Mouse (Mus musculus) left cerebral cortex, adult 18-20 months (tissue): ENCODE results near the gene Tex38. TPM values are rescaled to one million over a fixed set of nuclear protein-coding genes. Genes with fewer than 3 reads are reported as not detected.

Experiments
- DNase-seq, 2 experiments: peaks; one replicate each; pipeline ENCODE4 v3.0.0; 2021 to 2022; ENCODE audit warnings: low spot score in 2 of 2, mixed read lengths in 1 of 2
- total RNA-seq, 2 experiments: library from RNA; stranded (reverse); gene quantifications; 2 replicates each; pipeline ENCODE4 v1.2.3; 2021

The Tex38 gene
- total RNA-seq, 2 experiments from 2014 or later: not detected

DNA sequence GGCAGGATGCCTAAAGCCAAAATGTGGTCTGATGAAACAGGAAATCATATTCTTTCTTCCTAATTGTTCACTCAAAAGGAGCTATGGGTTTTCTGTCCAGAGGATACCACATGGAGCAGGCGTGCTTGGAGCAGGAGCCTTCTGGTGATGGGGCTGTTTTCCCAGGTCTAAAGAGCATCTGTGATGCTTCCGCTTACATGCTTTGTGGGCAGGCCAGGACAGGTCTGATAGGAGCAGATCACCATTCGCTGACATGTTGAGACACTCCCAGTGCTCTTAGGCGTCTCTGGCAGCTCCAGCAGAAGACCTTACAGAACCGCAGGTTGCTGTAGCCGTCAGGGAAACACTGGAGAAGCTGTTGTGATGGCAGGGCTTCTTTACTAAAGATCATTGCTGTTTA is 5.8 kb downstream of the Tex38 start:
- DNase-seq: no peak

- no peak for DNase-seq
Observed at GRCm38 (mm10) chr4:115767647-115768467, 13.0 kb downstream of the Tex38 start.

- no peak for DNase-seq
Observed at GRCm38 (mm10) chr4:115764581-115764980, 16.2 kb downstream of the Tex38 start.

GRCm38 (mm10) chr4:115761206-115761605 is 19.6 kb downstream of the Tex38 start:
- DNase-seq: no peak

DNA sequence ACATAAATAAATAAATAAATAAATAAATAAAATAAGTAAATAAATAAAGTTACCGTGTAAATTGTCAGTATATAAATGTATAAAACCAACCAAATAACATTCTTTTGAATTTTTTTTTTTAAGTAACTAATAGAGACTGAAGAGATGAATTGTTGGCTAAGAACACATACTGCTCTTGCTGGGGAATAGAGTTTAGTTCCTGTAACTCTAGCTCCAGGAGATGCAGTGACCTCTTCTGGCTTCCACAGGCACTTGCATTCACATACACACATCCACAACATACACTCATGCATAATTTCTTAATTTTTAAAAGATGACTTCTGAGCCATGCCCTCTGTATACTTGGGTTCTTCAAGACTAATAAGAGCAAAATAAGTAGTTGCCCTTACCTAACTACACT is 26.0 kb downstream of the Tex38 start:
- DNase-seq: no peak

GRCm38 (mm10) chr4:115754101-115754500 is 26.7 kb downstream of the Tex38 start:
- DNase-seq: no peak

DNA sequence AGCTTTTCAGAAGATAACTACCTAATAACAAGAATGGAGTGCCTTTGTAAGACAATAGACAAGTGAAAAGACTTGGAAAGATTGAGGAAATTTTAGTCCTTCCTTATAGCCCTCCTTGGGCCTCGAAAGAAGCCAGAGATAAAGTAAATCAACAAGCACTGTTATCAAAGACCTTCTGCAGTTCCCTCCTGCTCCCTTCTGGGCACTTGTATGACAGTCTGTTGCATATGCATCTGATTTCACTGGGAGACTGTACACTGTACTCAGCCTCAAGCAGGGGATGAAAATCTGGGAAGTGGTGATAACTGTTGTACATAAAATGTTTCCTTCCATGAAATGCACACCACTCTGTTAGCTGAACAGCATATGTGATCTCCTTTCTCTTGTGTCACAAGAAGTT is 31.5 kb downstream of the Tex38 start:
- DNase-seq: no peak

DNA sequence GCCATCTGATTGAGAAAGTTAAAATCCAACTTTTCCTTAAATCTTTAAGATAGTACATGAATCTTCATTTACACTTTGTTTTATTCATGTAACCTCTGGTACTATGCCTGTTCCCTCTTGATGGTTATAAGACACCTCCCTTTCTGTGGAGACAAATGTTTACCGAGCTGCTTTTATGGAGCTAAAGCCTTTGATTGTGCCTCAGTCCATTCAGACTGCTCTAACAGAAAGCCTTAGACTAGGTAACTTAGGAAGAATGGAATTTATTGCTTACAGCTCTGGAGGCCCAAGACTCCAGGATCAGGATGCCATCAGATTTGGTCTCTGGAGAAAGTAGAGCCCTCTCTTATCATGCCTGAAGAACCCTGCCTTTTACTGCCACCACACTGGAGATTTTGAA is 32.6 kb downstream of the Tex38 start:
- no peak for DNase-seq

DNA sequence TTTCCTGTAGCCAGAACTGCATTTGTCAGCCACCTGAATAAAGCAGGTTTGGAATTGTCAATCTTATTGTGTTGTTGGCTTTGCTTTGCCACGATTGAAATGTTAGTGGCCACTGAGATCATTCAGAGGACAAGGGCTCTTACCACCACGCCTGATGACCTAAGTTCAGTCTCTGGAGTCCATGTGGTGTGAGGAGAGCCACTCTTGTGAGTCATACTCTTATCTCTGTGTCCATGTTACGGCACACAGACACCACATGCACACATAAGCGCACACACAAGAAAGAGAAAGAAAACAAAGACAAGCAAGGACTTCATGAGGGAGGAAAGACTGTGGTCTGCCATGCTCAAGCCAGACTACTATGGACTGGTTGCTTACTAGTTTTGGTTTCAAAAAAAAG is 37.7 kb downstream of the Tex38 start:
- DNase-seq: no peak

GRCm38 (mm10) chr4:115742658-115743057 is 38.2 kb downstream of the Tex38 start:
- DNase-seq: no peak

GRCm38 (mm10) chr4:115738481-115738985 is 42.3 kb downstream of the Tex38 start:
- DNase-seq: no peak

DNA sequence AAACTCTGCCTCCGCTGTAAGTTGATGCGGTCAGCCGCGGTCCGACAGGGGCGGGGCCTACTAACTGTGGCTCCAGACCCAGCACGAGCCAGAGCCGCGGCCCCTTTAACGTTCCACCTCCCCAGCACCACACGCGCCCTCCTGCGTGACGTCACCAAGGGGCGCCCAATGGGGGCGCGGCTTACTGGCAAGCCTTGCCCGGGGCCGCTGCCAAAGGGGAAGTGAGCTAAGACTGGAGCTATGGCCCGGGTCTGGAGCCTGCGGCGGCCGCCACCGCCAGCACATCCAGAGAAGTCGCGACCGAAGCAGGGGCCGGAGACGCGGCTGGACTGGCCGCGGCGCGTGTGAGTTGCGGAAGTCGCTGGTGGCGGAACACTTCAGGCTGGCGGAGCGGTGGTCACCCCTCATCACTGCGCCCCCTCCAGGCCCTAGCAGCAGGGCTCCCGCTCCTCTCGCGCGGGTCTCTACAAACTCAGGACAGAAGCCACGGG is 43.2 kb downstream of the Tex38 start, which contains the start of gene Efcab14:
Efcab14 (plus strand) TSS at position 194 of the 491 bp plus-strand sequence.
- peak; percentile 97 to 98 for DNase-seq

DNA sequence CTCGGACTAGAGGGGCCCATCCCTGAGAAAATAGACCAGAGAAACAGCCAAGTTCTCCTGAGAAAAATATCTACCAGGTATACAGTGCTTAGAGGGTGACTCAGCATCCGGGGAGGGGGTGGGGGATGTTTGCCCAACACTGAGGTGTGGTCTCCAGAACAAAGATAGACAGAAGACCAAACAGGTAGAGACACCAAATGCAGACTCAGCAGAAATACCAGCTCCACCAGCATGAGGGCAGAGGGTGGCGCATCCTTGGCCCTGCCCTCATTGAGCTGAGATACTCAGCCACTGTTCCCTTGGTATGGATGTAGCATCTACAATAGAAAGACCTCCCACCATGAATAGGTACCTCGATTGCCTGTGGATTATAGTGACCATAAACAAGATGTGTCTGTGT is 46.0 kb downstream of the Tex38 start:
- no peak for DNase-seq

- no peak for DNase-seq
Observed at GRCm38 (mm10) chr4:115733746-115734145, 47.1 kb downstream of the Tex38 start.

GRCm38 (mm10) chr4:115732223-115732818 is 48.5 kb downstream of the Tex38 start:
- no peak for DNase-seq

GRCm38 (mm10) chr4:115731588-115732222 is 49.1 kb downstream of the Tex38 start:
- DNase-seq: peak; percentile 76 to 78

Other genes starting within 250 kb of the Tex38 start
- not detected for gene Cyp4a31, start 217.4 kb downstream of the Tex38 start, total RNA-seq
- gene Cyp4a32, start 180.0 kb downstream of the Tex38 start, total RNA-seq: not detected
- gene Cyp4b1, start 133.3 kb downstream of the Tex38 start, total RNA-seq: 1 to 10 TPM; 1.9 to 2.0 TPM
- 10 to 100 TPM; 49.7 to 55.4 TPM for gene Efcab14, start 43.3 kb downstream of the Tex38 start, total RNA-seq
- 10 to 100 TPM; 75.2 to 86.0 TPM for gene Atpaf1, start 3.8 kb upstream of the Tex38 start, total RNA-seq
- 1 to 10 TPM; 4.0 to 6.7 TPM for gene Mob3c, start 47.1 kb upstream of the Tex38 start, total RNA-seq
- 10 to 100 TPM; 29.6 to 39.5 TPM for gene Mknk1, start 58.2 kb upstream of the Tex38 start, total RNA-seq
- under 1 TPM; 0.28 to 0.30 TPM for gene Kncn, start 103.4 kb upstream of the Tex38 start, total RNA-seq
- gene 6430628N08Rik, start 109.6 kb upstream of the Tex38 start, total RNA-seq: under 1 TPM; 0.56 to 0.67 TPM
- gene Dmbx1, start 158.9 kb upstream of the Tex38 start, total RNA-seq: not detected
- gene Faah, start 236.9 kb upstream of the Tex38 start, total RNA-seq: 100 to 1,000 TPM in 1 of 2 experiments, 10 to 100 TPM in 1; 85.2 to 101 TPM